Mouse (Mus musculus): ENCODE measurements at regions not wholly inside any gene's neighbourhood (a gene's known extent, or its start where the extent isn't known, plus 50 kb on each side); places are given as distances from the start of the nearest gene placed in this dataset.
A peak's percentile ranks its signal among the peaks of the same experiment; 100 is the strongest.

GRCm38 (mm10) chr7:73595140-73595825, 53.7 kb upstream of the Chd2 start:
- no peak for TF ChIP-seq CTCF (IDR thresholded peaks at IDR 0.05; ENCODE audit: extremely low read depth, insufficient read length, insufficient replicate concordance, low read depth, low read length)
- TF ChIP-seq POLR2A (IDR thresholded peaks at IDR 0.05; ENCODE audit: low read depth, low read length), result peak; percentile 72

Measured in small intestine, adult 2 months (tissue).